In the genomic region with DNA sequence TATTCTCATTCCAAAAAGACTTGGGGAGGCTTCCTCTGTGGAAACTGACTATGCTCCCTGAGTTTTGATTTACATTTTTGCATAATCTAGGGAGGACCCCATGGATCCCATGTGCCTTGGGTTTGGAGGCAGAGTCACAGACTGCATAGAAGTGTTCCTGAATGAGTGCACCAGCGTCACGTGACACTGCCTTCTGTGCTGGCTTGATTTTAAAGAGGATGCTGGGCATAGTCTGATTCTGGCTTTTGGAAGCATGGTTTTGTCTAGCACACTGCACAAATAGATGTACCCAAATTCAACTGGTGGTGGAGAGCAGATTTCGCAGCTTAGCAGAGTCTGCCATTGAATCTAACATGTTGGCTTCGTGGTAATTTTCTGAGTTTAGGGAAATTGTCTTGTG, we compare ENCODE assay signal across 10 mouse cellular contexts.
"Had no signal": no experiment of that assay in that cellular context is flagged by ENCODE, and none has a peak within 500 bp of the region (broad histone marks: within the 10 kb centered on the region; RNA-seq: fewer than 3 reads in every experiment).

No protein-coding gene starts in this region.

- DNase-seq: kidney, adult 8-10 months; kidney, postnatal 25 days; lung, adult 2 months; lung, postnatal 36 days; midbrain, embryonic 14.5 days; retina, postnatal 1 day; right cerebral cortex, postnatal 4 days; spleen, adult 18-20 months; thymus, adult 2 months; thymus, postnatal 36 days had no signal
